Mouse (Mus musculus) stomach, embryonic 15.5 days (tissue): ENCODE measurements at regions not wholly inside any gene's neighbourhood (a gene's known extent, or its start where the extent isn't known, plus 50 kb on each side); places are given as distances from the start of the nearest gene placed in this dataset.

Experiments
- ATAC-seq: fragments of 200-750 bp; cut with Nextera tagmentation; 2 replicates; pipeline ENCODE4 v1.8.0; 2017; ENCODE audit warnings: low read depth, moderate number of reproducible peaks, moderate TSS enrichment; ENCODE audit not compliant: insufficient read depth, low FRiP score
- H3K27ac ChIP-seq: fragments of 300-500 bp; sonication (generic); 2 replicates; pipeline ENCODE4 v1.5.1; 2015; ENCODE audit warnings: mild to moderate bottlenecking, inconsistent platforms
- H3K27me3 ChIP-seq: fragments of 300-500 bp; sonication (generic); replicated peaks from 2 replicates; pipeline ENCODE4 v1.6.1; 2015; ENCODE audit warnings: inconsistent platforms
- H3K36me3 ChIP-seq: fragments of 300-500 bp; sonication (generic); 2 replicates; pipeline ENCODE4 v1.6.1; 2015; ENCODE audit warnings: inconsistent platforms
- H3K4me1 ChIP-seq: fragments of 300-500 bp; sonication (generic); 2 replicates; pipeline ENCODE4 v1.6.1; 2015; ENCODE audit warnings: inconsistent platforms
- H3K4me2 ChIP-seq: fragments of 300-500 bp; sonication (generic); 2 replicates; pipeline ENCODE4 v1.6.1; 2015; ENCODE audit warnings: mild to moderate bottlenecking, inconsistent platforms
- H3K4me3 ChIP-seq: fragments of 300-500 bp; sonication (generic); replicated peaks from 2 replicates; pipeline ENCODE4 v1.5.1; 2015; ENCODE audit warnings: inconsistent platforms
- H3K9ac ChIP-seq: fragments of 300-500 bp; sonication (generic); 2 replicates; pipeline ENCODE4 v1.6.1; 2015; ENCODE audit warnings: inconsistent platforms
- H3K9me3 ChIP-seq: fragments of 300-500 bp; sonication (generic); 2 replicates; pipeline ENCODE4 v1.6.1; 2016; ENCODE audit warnings: inconsistent platforms
- WGBS: fragments of 180-500 bp; shearing (Covaris S2); methylation state at CpG from one replicate; pipeline ENCODE4 v1.1.7; 2015; 5-methylcytosine and 5-hydroxymethylcytosine counted together

DNA sequence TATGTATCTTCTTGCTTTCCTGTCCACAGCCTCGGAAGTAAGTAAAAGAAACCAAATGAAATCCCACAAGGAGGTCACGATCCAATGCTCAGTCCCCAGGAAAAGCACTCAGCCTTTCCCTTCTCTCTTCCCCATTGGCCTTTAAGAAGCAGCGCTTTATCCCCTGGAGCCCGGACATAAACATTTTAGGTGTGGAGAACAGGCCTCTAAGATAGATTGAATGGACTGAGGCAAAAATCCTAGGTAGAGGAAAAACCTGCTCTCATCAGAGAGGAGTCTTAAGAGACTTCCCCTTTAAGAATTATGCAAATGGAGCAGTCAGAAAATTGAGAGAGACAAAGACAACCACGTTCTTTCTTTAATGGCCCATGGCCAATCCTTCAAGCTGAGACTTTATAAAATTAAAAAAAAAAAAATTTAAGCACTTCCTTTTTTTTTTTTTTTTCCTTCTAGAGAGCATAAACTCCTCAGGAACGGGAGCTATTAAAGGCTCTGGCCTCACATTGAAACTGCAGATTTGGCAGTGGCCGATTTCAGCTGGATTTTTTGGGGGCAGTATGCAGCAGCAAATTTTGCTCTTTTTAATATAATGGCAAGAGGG lies 1020.5 kb downstream of the 9330182O14Rik start:
- Histone ChIP-seq H3K4me3 (peak overlapping the region; percentile 14), H3K4me2 (peak overlapping the region; percentile 51), H3K27me3 (no peaks in the 10 kb centered on the region), H3K9ac (no peak overlapping the region), H3K9me3 (no peaks in the 10 kb centered on the region), H3K27ac (no peak overlapping the region), H3K4me1 (peaks cover 7% of the 10 kb centered on the region; the same call in 1 of the 2 replicates), H3K36me3 (no peaks in the 10 kb centered on the region)
- 26% methylated on average over 7 of the region's 7 CpGs for WGBS
- ATAC-seq, result no peak

DNA sequence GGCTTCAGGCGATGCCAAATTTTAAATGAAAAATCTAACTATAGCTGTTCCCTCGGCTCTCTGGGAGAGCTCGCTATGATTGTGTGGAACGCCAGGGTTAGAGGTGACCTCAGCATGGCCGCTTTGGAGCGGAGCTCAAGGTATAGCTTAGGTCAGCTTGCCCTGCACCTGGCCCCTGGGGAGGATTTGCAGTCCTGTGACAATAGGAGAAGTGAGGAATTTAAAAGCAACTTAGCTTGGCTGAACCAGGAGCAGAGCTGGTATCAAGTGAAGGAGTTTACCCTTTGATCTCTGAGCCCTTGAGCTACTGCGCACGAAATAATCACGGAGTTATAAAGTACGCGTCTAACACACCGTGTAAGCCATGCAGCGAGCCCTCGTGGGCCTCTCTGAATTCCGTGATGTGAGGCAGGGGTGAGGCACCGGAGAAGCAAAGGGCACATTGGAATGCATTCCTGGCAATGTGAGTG lies 1021.0 kb downstream of the 9330182O14Rik start:
- WGBS, result 11% methylated on average over 16 of the region's 16 CpGs
- Histone ChIP-seq H3K27ac (no peak overlapping the region), H3K36me3 (no peaks in the 10 kb centered on the region), H3K4me1 (peaks cover 7% of the 10 kb centered on the region; the same call in 1 of the 2 replicates), H3K9me3 (no peaks in the 10 kb centered on the region), H3K4me3 (peak overlapping the region; percentile 14), H3K4me2 (peak overlapping the region; percentile 51), H3K9ac (no peak overlapping the region), H3K27me3 (no peaks in the 10 kb centered on the region)
- ATAC-seq, result peak; percentile 73

DNA sequence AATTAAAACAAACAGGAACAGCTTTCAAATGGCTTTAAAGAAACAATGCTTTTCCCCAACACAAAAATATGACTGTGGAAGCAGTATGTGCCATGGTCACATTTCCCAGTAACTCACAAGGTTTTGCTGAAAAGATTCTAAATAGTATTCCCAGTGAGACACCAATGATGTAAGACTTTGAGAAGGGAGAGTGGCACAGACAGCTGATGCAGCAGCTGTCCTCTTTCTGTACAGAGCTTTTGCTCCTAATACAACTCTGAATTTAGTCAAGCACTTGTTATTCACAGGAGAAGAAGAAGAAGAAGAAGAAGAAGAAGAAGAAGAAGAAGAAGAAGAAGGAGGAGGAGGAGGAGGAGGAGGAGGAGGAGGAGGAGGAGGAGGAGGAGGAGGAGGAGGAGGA lies 1023.6 kb downstream of the 9330182O14Rik start:
- Histone ChIP-seq H3K36me3 (no peaks in the 10 kb centered on the region), H3K4me3 (no peak overlapping the region), H3K9ac (no peak overlapping the region), H3K4me2 (no peak overlapping the region), H3K9me3 (no peaks in the 10 kb centered on the region), H3K4me1 (peaks cover 7% of the 10 kb centered on the region; the same call in 1 of the 2 replicates), H3K27me3 (no peaks in the 10 kb centered on the region), H3K27ac (no peak overlapping the region)
- no peak for ATAC-seq

DNA sequence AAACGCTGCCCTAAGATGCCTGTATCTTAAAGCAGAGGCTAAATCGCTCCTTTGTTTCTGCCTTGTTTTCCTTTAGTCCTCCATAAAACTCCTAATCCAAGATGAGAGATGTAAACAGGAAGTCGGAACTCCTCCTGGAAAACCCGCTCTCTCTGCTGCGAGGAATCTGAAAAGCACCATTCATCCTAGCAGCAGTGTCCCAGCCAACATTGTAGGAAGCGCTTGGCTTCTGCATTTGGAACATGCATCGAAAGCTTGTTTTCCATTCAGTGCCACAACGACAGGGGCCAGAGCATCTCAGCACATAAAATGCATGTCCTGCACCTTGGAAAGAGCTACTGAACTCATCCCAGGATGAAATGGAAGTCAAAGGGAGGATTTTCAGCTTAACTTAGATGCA lies 1028.1 kb downstream of the 9330182O14Rik start:
- Histone ChIP-seq H3K4me1 (no peaks in the 10 kb centered on the region), H3K4me2 (peak overlapping the region; percentile 10; the same call in 1 of the 2 replicates), H3K4me3 (no peak overlapping the region), H3K27ac (no peak overlapping the region), H3K9ac (no peak overlapping the region), H3K36me3 (no peaks in the 10 kb centered on the region), H3K27me3 (no peaks in the 10 kb centered on the region), H3K9me3 (no peaks in the 10 kb centered on the region)
- no peak for ATAC-seq
- 33% methylated on average over 8 of the region's 8 CpGs for WGBS

DNA sequence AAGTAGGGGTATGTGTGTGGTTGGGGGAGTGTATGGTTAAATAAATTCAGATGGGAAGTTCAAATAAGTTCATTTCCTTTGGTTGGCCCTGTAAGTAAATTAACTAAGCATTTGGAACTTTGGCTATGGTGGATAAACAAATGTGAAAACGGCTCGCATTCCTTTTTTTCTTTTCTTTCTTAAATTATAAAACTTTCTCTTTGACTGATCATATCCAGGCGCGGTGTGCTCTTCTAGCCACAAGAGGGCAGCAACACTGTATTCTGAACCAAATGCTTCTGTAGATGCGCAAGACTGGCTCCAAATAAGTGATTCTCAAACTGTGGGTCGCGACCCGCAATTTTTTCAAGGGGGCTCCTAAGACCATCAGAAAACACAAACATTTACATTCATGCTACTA lies 1028.6 kb downstream of the 9330182O14Rik start:
- Histone ChIP-seq H3K36me3 (no peaks in the 10 kb centered on the region), H3K9me3 (no peaks in the 10 kb centered on the region), H3K27ac (no peak overlapping the region), H3K27me3 (no peaks in the 10 kb centered on the region), H3K4me3 (no peak overlapping the region), H3K9ac (no peak overlapping the region), H3K4me1 (no peaks in the 10 kb centered on the region), H3K4me2 (peak overlapping the region; percentile 10; the same call in 1 of the 2 replicates)
- no peak for ATAC-seq
- WGBS, result 3% methylated on average over 8 of the region's 8 CpGs

DNA sequence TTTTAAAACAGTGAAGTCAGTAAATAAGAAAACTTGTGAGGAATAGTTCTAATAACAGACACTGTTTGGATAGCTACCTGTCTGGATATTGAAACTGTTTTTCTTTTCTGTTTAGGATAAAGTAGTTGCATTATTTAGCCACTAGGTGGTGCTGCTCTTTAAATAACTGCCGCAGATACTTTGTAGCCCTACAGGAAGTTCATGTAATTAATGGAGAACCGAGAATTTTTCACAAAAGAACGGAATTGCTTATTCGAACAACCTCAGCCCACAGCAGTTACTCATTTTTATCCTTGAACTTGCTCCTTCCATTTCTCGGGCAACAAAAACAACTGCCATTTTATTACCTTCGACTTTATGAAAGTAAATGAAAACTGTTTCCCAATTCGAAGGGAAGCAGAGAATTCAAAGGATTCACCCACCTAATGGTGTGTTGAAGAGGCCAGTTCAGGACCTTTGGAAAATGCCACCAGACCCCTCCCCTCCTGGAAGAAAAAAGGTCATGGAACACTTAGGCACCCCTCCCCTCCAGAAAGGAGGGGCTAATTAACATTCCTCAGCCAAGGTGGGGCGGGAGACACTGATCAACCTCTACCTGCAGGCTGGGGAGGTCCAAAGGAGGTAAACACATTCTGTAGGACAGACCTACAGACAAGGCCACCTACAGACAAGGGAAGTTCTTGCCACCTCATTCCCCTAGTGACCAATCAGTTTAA lies 1029.6 kb downstream of the 9330182O14Rik start:
- no peaks in the 10 kb centered on the region for H3K9me3 ChIP-seq
- ATAC-seq, result peak; percentile 47; the same call in 1 of the 2 replicates
- H3K27ac ChIP-seq, result no peak overlapping the region
- peak overlapping the region; percentile 30 for H3K4me3 ChIP-seq
- H3K4me1 ChIP-seq, result no peaks in the 10 kb centered on the region
- H3K36me3 ChIP-seq, result no peaks in the 10 kb centered on the region
- H3K4me2 ChIP-seq, result peak overlapping the region; percentile 49
- H3K9ac ChIP-seq, result no peak overlapping the region
- 19% methylated on average over 8 of the region's 8 CpGs for WGBS
- no peaks in the 10 kb centered on the region for H3K27me3 ChIP-seq

DNA sequence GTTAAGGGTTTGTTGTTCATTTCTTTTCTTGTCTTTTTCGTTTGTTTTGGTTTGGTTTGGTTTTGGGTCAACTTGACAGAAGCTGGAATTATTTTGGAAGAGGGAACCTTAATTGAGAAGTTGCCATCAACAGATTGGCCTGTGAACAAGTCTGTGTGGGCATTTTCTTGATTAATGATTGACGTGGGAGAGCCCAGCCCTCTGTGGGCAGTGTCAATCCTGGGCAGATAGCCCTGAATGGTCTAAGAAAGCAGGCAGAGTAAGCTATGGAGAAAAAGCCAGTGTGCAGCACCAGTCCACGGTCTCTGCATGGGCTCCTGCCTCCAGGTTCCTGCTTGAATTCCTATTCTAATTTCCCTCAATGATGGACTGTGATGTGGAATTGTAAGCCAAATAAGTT lies 1031.4 kb downstream of the 9330182O14Rik start:
- no peak for ATAC-seq
- Histone ChIP-seq H3K27me3 (no peaks in the 10 kb centered on the region), H3K4me2 (no peak overlapping the region), H3K27ac (no peak overlapping the region), H3K9ac (no peak overlapping the region), H3K4me1 (no peaks in the 10 kb centered on the region), H3K36me3 (no peaks in the 10 kb centered on the region), H3K4me3 (no peak overlapping the region), H3K9me3 (no peaks in the 10 kb centered on the region)
- WGBS, result 79% methylated on average over 3 of the region's 3 CpGs

DNA sequence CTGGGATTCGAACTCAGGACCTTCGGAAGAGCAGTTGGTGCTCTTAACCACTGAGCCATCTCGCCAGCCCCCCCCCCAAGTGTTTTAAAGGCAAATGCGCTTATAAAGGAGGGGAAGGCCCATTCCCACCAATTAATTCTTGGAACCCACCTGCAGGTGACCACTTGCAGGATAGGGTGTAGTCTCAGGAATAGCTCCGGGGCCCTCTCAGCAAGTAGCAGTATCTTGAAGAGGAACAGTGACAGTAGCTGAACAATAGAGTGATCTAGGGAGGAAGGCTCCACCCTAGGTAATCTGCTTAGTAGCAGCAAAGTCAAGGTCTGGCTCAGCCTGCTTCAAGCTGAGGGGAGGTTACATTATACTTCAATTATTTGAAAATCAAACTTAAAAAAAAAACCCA lies 1056.6 kb downstream of the 9330182O14Rik start:
- H3K27me3 ChIP-seq, result no peaks in the 10 kb centered on the region
- no peak overlapping the region for H3K4me3 ChIP-seq
- H3K4me1 ChIP-seq, result no peaks in the 10 kb centered on the region
- H3K9me3 ChIP-seq, result no peaks in the 10 kb centered on the region
- H3K27ac ChIP-seq, result no peak overlapping the region
- H3K36me3 ChIP-seq, result no peaks in the 10 kb centered on the region
- WGBS, result 76% methylated on average over 5 of the region's 5 CpGs
- no peak for ATAC-seq
- no peak overlapping the region for H3K4me2 ChIP-seq
- H3K9ac ChIP-seq, result no peak overlapping the region

DNA sequence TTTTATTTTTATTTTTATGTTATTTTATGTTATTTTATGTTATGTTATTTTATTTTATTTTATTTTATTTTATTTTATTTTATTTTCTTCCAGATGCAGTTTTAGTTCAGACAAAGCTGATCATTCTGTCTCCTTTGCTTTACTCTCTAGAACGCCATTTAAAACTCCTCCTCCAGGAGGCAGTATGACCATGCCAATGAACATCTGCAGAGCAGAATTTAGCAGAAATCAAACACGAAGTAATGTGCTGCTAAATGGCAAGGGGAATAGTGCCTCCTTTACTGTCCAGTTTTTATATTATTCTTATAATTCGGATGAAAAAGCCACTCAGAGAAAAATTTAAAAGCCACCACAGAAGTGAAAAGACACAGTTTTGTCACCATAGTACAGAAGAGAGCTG lies 1059.1 kb downstream of the 9330182O14Rik start:
- no peak overlapping the region for H3K27ac ChIP-seq
- ATAC-seq, result no peak
- no peaks in the 10 kb centered on the region for H3K4me1 ChIP-seq
- no peak overlapping the region for H3K4me2 ChIP-seq
- H3K9ac ChIP-seq, result no peak overlapping the region
- H3K36me3 ChIP-seq, result no peaks in the 10 kb centered on the region
- WGBS, result 28% methylated on average over 3 of the region's 3 CpGs
- H3K9me3 ChIP-seq, result no peaks in the 10 kb centered on the region
- H3K27me3 ChIP-seq, result no peaks in the 10 kb centered on the region
- no peak overlapping the region for H3K4me3 ChIP-seq

DNA sequence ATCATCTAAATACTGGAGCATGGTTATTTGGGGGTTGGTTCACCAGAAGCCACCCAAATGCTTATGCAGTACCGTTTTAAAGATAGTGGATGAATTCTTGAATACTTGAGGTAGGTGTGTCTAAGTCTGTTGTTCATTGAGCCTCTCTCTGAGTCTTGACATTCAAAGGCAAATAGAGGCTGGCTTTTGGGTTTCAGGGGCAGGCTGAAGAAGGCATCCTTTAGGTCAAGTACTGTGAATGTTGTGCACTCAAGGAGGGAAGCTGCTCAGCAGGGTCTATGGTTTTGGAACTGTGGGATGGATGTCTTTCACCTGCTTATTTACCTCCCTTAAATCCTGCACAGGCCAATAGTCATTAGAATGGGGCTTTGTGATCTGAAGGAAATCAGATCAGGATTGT lies 1089.6 kb downstream of the 9330182O14Rik start:
- Histone ChIP-seq H3K9me3 (no peaks in the 10 kb centered on the region), H3K27me3 (no peaks in the 10 kb centered on the region), H3K27ac (no peak overlapping the region), H3K4me2 (no peak overlapping the region), H3K4me1 (no peaks in the 10 kb centered on the region), H3K36me3 (no peaks in the 10 kb centered on the region), H3K4me3 (no peak overlapping the region), H3K9ac (no peak overlapping the region)
- 84% methylated on average over 1 of the region's 1 CpGs for WGBS
- ATAC-seq, result no peak

DNA sequence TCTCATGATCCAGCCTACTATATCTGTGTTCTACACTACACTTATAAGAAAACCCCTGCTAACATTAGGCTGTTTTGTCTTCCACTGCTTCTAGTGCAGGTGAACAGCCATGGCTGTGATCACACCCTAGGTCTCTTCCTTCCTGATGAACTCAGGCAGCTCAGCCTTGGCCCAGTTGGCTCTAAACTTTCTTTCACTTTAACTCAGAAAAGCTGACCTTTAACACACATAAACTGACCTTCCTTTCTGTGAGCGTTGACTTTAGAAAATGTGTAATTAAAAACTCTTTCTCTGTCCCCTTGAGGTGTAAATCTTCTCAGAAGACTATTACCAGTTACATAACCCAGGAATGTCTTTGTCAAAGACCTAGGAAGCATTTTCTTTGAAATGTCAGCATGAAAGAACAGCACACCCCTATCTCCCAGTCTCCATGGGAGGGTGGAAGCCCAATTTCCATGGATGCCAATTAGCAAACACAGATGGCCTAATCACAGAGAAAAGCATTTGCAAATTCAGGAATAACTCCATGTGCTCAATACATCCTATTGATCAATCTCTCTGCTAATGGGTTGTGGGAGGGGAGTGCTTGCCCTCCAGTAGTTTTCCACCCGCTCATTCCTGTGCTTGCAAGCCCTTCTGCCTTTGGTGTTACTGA lies 1098.4 kb downstream of the 9330182O14Rik start:
- no peaks in the 10 kb centered on the region for H3K36me3 ChIP-seq
- no peaks in the 10 kb centered on the region for H3K27me3 ChIP-seq
- no peak overlapping the region for H3K9ac ChIP-seq
- WGBS, result 40% methylated on average over 2 of the region's 2 CpGs
- H3K4me2 ChIP-seq, result no peak overlapping the region
- no peak for ATAC-seq
- H3K9me3 ChIP-seq, result no peaks in the 10 kb centered on the region
- no peaks in the 10 kb centered on the region for H3K4me1 ChIP-seq
- no peak overlapping the region for H3K27ac ChIP-seq
- H3K4me3 ChIP-seq, result no peak overlapping the region
